Mouse (Mus musculus) liver, embryonic 12.5 days (tissue): Measurements from ENCODE around the gene Hspd1. TPM values are rescaled to one million over a fixed set of nuclear protein-coding genes. Genes with fewer than 3 reads are reported as not detected.

Source experiments
- ATAC-seq: fragments of 200-750 bp; cut with Nextera tagmentation; 2 replicates; pipeline ENCODE4 v1.8.0; 2017; ENCODE audit warnings: moderate number of reproducible peaks, mild to moderate bottlenecking, moderate library complexity
- H3K27ac ChIP-seq: fragments of 300-500 bp; sonication (generic); 2 replicates; pipeline ENCODE4 v1.5.1; 2016; ENCODE audit warnings: mild to moderate bottlenecking
- H3K27me3 ChIP-seq: fragments of 300-500 bp; sonication (generic); replicated peaks from 2 replicates; pipeline ENCODE4 v1.6.1; 2016; ENCODE audit warnings: mild to moderate bottlenecking, moderate library complexity
- H3K36me3 ChIP-seq: fragments of 300-500 bp; sonication (generic); 2 replicates; pipeline ENCODE4 v1.6.1; 2016; ENCODE audit warnings: mild to moderate bottlenecking, moderate library complexity
- H3K4me1 ChIP-seq: fragments of 300-500 bp; sonication (generic); 2 replicates; pipeline ENCODE4 v1.6.1; 2016
- H3K4me2 ChIP-seq: fragments of 300-500 bp; sonication (generic); 2 replicates; pipeline ENCODE4 v1.6.1; 2016; ENCODE audit warnings: mild to moderate bottlenecking, moderate library complexity
- H3K4me3 ChIP-seq: fragments of 300-500 bp; sonication (generic); 2 replicates; pipeline ENCODE4 v1.5.1; 2016; ENCODE audit warnings: mild to moderate bottlenecking, moderate library complexity
- H3K9ac ChIP-seq: fragments of 300-500 bp; sonication (generic); 2 replicates; pipeline ENCODE4 v1.6.1; 2016; ENCODE audit warnings: mild to moderate bottlenecking, moderate library complexity
- H3K9me3 ChIP-seq: fragments of 300-500 bp; sonication (generic); replicated peaks from 2 replicates; pipeline ENCODE4 v1.6.1; 2016; ENCODE audit warnings: mild to moderate bottlenecking, moderate library complexity
- WGBS: fragments of 180-500 bp; shearing (Covaris S2); methylation state at CpG from one replicate; pipeline ENCODE4 v1.1.7; 2016; ENCODE audit not compliant: insufficient replicate concordance; 5-methylcytosine and 5-hydroxymethylcytosine counted together
- polyA plus RNA-seq: library from polyadenylated mRNA; unstranded; fragments of >200 nt; fragmentation: Nextera tagmentation; extraction: Ambion mirVana; gene quantifications from 2 replicates; pipeline ENCODE4 v1.2.1, GENCODE M21; 2016

The Hspd1 gene
- polyA plus RNA-seq, 1 experiment from 2014 or later: 590 TPM

DNA sequence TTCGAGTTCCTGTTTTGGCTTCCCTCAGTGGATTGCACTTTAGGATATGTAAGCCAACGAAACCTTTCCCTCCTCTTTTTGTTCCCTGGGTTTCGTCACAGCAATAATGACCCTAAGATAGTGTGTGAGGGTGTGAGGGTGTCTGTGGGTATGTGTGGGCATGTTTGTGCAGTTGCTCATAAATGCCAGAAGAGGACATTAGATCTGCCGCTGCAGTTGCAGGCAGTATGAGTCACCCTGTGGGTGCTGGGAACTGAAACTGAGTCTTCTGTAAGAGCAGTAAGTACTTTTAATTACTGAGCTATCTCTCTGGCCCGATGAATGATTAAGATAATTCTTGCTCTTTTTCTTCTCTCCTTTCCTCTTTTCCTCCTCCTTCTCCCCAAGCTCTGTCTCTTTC is 35.0 kb upstream of the Hspd1 start:
- no peaks in the 10 kb centered on the region for H3K4me1 ChIP-seq
- no peak overlapping the region for H3K4me2 ChIP-seq
- no peak overlapping the region for H3K27ac ChIP-seq
- no peaks in the 10 kb centered on the region for H3K9me3 ChIP-seq
- no peaks in the 10 kb centered on the region for H3K36me3 ChIP-seq
- no peaks in the 10 kb centered on the region for H3K27me3 ChIP-seq
- no peak overlapping the region for H3K4me3 ChIP-seq
- no peak overlapping the region for H3K9ac ChIP-seq
- 67% methylated on average over 5 of the region's 5 CpGs for WGBS
- no peak for ATAC-seq

DNA sequence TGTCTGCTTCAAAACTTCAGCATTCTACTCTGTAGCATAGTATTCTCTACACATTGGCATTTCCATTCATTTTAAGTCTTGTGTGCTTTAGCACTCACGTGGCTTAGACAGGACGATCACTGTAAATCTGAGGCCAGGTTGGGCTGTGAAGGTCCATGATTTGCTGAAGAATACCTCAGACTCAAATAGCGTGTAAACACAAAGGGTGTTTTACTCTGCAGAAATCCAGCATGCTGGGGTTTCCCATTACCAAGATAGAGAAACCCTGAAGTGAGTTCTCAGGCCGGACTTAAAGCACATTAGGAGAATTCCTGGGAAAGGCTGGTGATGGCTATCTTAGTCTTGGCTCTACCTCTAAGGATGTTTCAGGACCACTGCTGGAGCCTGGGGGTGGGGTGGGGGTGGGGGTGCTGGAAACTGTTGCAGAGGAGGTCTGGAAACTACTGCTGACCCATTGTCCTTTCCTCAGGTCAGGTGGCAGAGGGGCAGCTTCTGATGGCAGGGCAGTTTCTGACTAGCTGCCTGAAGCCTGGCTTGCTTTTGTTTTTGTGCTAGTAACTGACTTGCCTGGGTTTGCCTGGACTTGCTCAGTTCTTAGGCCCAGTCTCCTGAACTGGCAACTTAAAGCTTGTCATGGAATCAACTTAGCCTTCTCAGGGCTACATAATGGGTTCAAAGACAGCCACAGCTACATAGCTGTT is 21.2 kb upstream of the Hspd1 start:
- Histone ChIP-seq H3K4me1 (peaks cover 17% of the 10 kb centered on the region), H3K4me3 (no peak overlapping the region), H3K9me3 (no peaks in the 10 kb centered on the region), H3K9ac (no peak overlapping the region), H3K36me3 (no peaks in the 10 kb centered on the region), H3K27ac (no peak overlapping the region), H3K4me2 (no peak overlapping the region), H3K27me3 (no peaks in the 10 kb centered on the region; the same call in 1 of the 2 replicates)
- no peak for ATAC-seq
- 75% methylated on average over 4 of the region's 4 CpGs for WGBS

DNA sequence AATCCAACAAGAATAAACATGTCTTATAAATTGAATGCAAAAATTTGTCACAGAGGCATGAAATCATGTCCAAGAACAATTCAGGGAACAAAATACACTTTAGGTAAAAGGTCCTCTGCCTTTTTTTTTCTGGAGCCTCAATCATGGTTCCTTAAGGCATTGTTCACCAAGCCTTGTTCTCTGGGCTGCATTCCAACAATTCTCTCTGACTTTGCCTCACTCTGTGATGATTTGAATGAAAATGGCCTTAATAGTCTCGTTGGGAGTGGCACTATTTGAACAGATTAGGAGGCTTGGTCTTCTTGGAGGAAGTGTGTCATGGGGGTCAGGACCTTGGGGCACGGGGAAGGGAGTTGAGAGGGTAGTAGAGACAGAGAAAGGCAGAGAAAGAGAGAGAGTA is 20.4 kb upstream of the Hspd1 start:
- Histone ChIP-seq H3K9ac (no peak overlapping the region), H3K36me3 (no peaks in the 10 kb centered on the region), H3K4me3 (no peak overlapping the region), H3K9me3 (no peaks in the 10 kb centered on the region), H3K4me1 (peaks cover 17% of the 10 kb centered on the region), H3K4me2 (no peak overlapping the region), H3K27ac (no peak overlapping the region), H3K27me3 (peaks cover 6% of the 10 kb centered on the region)
- WGBS: 34% methylated on average over 2 of the region's 2 CpGs
- no peak for ATAC-seq

DNA sequence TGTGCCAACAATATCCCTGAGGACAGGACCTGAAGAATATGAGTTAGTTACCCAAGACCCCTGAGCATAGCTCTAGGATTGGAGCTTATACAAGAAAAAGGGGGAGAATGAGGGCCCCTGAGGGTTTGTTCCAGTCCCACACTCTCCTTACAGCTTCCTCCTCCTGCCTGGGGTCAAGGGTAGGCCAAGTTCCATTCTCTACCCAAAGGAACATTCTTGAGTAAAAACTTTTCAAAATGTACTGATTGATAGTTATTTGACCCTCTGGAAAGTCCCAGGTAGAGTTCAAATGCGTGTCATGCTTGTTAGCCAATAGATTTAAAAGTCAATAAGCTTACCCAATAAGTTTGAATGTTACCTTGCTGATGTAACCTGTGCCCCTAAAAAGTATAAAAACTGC is 19.6 kb upstream of the Hspd1 start:
- ATAC-seq: no peak
- no peak overlapping the region for H3K4me3 ChIP-seq
- H3K4me1 ChIP-seq: peaks cover 17% of the 10 kb centered on the region
- H3K27me3 ChIP-seq: peaks cover 7% of the 10 kb centered on the region
- no peak overlapping the region for H3K9ac ChIP-seq
- no peaks in the 10 kb centered on the region for H3K36me3 ChIP-seq
- WGBS: 82% methylated on average over 1 of the region's 1 CpGs
- H3K27ac ChIP-seq: no peak overlapping the region
- H3K9me3 ChIP-seq: no peaks in the 10 kb centered on the region
- peak overlapping the region; percentile 38; the same call in 1 of the 2 replicates for H3K4me2 ChIP-seq

DNA sequence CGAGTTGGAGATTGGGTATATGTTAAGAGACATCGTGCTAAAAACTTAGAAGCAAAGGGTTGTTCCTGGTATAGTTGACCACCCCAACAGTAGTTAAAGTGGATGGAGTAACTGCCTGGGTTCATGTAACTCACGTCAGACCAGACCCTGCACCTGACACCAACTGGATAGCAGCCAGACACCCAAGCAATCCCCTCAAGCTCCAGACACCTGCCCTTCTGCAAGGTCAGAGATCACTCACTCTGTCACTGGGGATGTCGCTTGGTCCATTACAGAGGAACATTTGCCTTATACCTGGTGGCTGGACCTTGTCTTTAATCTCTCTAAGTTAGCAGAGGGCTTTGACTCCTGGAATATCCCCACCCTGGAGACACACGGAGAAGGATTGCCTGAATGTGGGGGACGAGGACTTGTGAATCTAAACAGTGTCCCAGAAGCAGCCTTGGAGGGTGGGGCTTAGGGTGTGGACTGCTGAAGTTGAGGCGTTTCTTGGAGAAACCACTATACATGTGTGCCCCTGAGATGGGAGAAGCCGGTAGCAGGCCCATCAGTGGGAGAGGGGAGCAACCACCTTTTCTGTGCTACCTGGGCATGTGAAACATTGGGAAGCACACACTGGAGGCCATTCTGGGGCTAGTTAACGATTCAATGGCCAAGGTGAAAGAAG is 19.0 kb upstream of the Hspd1 start:
- H3K4me2 ChIP-seq: peak overlapping the region; percentile 38
- 51% methylated on average over 9 of the region's 9 CpGs for WGBS
- H3K4me3 ChIP-seq: no peak overlapping the region
- no peaks in the 10 kb centered on the region for H3K9me3 ChIP-seq
- no peak overlapping the region for H3K27ac ChIP-seq
- no peaks in the 10 kb centered on the region for H3K36me3 ChIP-seq
- peaks cover 7% of the 10 kb centered on the region for H3K27me3 ChIP-seq
- peaks cover 17% of the 10 kb centered on the region for H3K4me1 ChIP-seq
- ATAC-seq: peak; percentile 89
- H3K9ac ChIP-seq: no peak overlapping the region

DNA sequence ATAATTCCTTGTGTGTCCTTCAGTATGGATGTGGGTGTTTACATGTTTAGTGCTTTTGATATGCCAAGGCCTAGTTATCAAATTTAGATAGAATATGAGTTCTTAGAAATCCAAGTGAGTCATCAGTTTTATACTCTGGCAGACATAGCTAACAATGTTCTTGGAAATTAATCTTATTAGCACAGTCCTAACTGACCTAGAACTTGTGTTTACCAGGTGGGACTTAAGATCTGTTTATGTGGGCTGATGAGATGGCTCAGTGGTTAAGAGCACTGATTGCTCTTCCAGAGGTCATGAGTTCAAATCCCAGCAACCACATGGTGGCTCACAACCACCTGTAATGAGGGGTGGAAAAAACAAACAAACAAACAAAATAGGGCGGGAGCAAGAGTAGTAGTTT is 4.4 kb upstream of the Hspd1 start:
- H3K27ac ChIP-seq: peak overlapping the region; percentile 9; the same call in 1 of the 2 replicates
- H3K9ac ChIP-seq: no peak overlapping the region
- no peaks in the 10 kb centered on the region for H3K27me3 ChIP-seq
- H3K4me2 ChIP-seq: no peak overlapping the region
- no peak overlapping the region for H3K4me3 ChIP-seq
- H3K36me3 ChIP-seq: peaks cover 42% of the 10 kb centered on the region
- no peak for ATAC-seq
- WGBS: 53% methylated on average over 1 of the region's 1 CpGs
- peaks cover 36% of the 10 kb centered on the region for H3K4me1 ChIP-seq
- no peaks in the 10 kb centered on the region for H3K9me3 ChIP-seq

DNA sequence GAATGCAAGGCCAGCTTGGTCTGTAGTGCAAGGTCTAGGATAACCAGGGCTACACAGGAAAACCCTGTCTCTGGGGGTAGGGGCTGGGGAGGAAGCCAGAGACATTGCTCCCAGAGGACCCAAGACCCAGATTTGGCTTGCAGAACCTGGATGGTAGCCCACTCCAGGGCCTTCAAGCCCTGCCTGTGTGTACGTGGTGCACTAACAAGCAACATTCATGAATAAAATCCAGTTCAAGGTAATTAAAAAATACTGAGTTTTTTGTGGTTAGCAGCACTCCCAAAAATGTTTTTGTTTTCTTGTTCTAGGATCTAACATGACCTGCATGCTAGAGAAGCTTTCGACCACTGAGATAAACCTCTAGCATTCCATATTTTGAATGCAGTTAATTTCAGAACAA is 4.0 kb upstream of the Hspd1 start:
- Histone ChIP-seq H3K27me3 (no peaks in the 10 kb centered on the region), H3K9ac (no peak overlapping the region), H3K4me2 (no peak overlapping the region), H3K27ac (peak overlapping the region; percentile 28), H3K9me3 (no peaks in the 10 kb centered on the region), H3K4me3 (no peak overlapping the region), H3K4me1 (peaks cover 38% of the 10 kb centered on the region), H3K36me3 (peaks cover 42% of the 10 kb centered on the region)
- 72% methylated on average over 2 of the region's 2 CpGs for WGBS
- no peak for ATAC-seq

DNA sequence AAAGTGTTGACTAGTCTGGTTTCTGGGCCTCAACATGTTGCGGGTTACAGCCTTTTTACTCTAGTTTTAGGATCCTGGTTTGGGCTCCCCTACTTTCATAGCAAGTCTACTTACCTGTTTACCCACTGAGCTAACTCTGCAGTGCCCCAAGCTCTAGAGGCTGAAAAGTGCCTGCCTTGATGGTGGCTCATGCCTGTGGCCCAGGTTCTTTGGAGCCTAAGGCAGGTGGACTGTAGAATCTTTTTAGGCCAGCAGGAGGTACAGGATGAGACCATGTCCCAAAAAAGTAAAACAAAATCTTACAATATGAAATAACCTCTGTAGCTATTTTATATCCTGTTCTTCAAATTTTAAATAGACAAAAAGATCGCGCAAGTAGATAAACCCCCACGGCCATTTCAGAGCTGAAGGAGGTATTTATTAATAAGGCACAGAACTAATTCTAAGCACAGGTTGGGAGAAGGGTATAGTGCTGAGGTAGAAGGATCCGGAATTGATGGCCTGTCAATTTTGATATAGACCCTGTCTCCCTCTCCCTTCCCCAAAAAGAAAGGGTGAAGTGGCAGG is 1.5 kb upstream of the Hspd1 start:
- 55% methylated on average over 5 of the region's 5 CpGs for WGBS
- peak overlapping the region; percentile 99 for H3K9ac ChIP-seq
- peak overlapping the region; percentile 96 for H3K4me3 ChIP-seq
- H3K4me1 ChIP-seq: peaks cover 60% of the 10 kb centered on the region
- H3K36me3 ChIP-seq: peaks cover 57% of the 10 kb centered on the region
- no peaks in the 10 kb centered on the region for H3K27me3 ChIP-seq
- no peak for ATAC-seq
- peak overlapping the region; percentile 94 for H3K4me2 ChIP-seq
- H3K27ac ChIP-seq: peak overlapping the region; percentile 97
- H3K9me3 ChIP-seq: no peaks in the 10 kb centered on the region

DNA sequence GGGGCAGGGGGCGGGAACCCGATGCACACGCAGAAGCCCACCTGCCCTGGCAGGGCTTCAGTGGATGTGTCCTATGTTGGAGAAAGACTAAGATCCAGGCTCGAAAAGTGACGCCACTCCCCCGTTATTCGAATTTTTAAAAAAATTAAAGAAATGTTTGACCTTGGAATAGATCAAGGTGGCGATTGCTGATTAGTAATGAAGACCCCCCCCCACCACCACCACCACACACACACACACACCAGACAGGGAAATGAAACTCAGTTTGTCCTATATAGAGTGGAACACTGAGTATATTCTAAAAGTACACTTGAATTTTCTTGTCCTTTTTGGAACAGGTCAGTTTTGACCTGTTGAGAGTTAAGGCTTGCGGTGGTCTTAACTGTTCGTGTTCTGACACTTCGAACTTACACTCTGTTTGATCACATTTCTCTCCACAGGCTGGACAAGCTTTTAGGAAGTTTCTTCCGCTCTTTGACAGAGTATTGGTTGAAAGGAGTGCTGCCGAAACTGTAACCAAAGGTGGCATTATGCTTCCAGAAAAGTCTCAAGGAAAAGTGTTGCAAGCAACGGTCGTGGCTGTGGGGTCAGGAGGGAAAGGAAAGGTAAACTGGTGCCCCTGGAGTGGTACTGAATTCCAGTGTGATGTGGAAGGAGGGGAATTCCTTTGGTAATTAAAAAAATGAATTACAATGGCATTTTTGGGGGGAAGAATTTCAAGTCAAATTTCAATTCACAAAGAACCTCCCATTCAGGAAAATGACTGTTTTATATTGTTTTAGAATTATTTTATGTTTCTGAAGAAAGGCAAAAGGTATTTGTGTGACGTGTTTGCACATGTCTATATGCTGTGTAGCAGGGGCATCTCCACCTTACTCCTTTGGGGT is 811 bp upstream of the Hspd1 start:
- 3% methylated on average over 16 of the region's 16 CpGs for WGBS
- Histone ChIP-seq H3K4me1 (peaks cover 68% of the 10 kb centered on the region), H3K4me2 (peak overlapping the region; percentile 94), H3K9ac (peak overlapping the region; percentile 99), H3K27ac (peak overlapping the region; percentile 97), H3K36me3 (peaks cover 64% of the 10 kb centered on the region), H3K9me3 (no peaks in the 10 kb centered on the region), H3K27me3 (no peaks in the 10 kb centered on the region), H3K4me3 (peak overlapping the region; percentile 96)
- ATAC-seq: no peak

DNA sequence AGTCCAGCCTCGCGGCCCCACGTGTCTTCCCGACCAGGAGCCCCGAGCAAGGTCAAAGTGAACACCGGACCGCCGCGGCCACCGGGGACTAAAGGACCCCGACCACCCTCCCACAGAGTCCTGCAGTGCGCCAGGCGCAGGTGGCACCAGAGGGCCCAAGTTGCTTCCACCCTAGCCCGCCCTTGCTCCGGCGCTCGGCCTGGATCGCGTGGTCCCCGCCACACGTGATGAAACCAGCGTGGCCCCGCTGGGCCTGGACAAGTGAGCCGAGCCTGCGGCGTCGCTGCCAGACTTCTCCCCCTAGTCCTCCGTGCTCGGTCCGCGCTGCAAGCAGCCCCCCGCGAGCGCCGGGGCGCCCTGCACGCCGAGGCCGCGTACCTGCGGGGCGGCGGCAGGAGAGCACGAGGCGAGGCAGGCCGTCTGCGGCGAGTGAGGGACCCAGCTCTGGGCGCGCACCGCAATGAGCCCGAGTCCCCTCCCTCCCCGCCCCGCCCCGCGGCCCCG is 590 bp downstream of the Hspd1 start:
- WGBS: under 1% methylated on average over 49 of the region's 57 CpGs
- peak overlapping the region; percentile 99 for H3K9ac ChIP-seq
- H3K27me3 ChIP-seq: no peaks in the 10 kb centered on the region
- H3K4me2 ChIP-seq: peak overlapping the region; percentile 94
- peaks cover 72% of the 10 kb centered on the region for H3K4me1 ChIP-seq
- H3K4me3 ChIP-seq: peak overlapping the region; percentile 96
- H3K9me3 ChIP-seq: no peaks in the 10 kb centered on the region
- peaks cover 66% of the 10 kb centered on the region for H3K36me3 ChIP-seq
- ATAC-seq: peak; percentile 46
- H3K27ac ChIP-seq: peak overlapping the region; percentile 97

DNA sequence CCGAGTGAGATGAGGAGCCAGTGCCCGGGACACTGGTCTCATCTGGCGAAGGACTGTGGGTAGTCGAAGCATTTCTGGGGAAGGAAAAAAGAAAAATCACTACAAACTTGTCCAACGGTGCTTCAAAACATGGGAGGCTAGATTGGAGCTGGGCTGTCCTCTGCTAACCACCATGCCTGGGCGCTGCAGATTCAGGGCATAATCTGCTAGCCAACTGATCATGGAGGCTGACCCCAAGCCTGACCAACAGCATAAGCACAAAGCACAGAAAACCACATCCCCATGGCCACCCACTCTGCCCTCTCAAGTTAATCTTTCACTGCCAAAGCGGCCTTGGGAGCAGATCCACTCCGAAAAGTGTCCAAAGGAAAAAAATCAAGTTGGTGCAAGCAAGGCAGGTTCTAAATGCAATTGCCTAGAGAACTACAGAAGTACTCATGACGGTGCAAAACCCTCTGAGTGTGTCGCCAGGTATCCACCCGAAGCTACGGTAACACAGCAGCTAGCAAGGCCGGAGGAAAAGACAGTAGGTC is 1.1 kb downstream of the Hspd1 start:
- H3K27me3 ChIP-seq: no peaks in the 10 kb centered on the region
- peak overlapping the region; percentile 96 for H3K4me3 ChIP-seq
- H3K9ac ChIP-seq: peak overlapping the region; percentile 99
- no peaks in the 10 kb centered on the region for H3K9me3 ChIP-seq
- under 1% methylated on average over 13 of the region's 13 CpGs for WGBS
- peaks cover 72% of the 10 kb centered on the region for H3K4me1 ChIP-seq
- H3K27ac ChIP-seq: peak overlapping the region; percentile 97
- H3K4me2 ChIP-seq: peak overlapping the region; percentile 94
- peak; percentile 14 for ATAC-seq
- peaks cover 67% of the 10 kb centered on the region for H3K36me3 ChIP-seq
